Mouse (Mus musculus) E14TG2a.4 (cell line): ENCODE results near the gene Adssl1.

ENCODE experiments used
- CTCF ChIP-seq: conservative IDR thresholded peaks from 2 replicates; pipeline ENCODE4 v1.5.1; 2014; ENCODE audit warnings: low read length
- POU5F1 ChIP-seq: IDR thresholded peaks from 2 replicates; pipeline ENCODE4 v1.6.1; 2014; ENCODE audit warnings: low read length, borderline replicate concordance

- no peak for TF ChIP-seq CTCF
- no peak for TF ChIP-seq POU5F1
These were observed 12.4 kb downstream of the Adssl1 start for GRCm38 (mm10) chr12:112632084-112632777.
